Mouse (Mus musculus): Measurements from ENCODE around the gene Hlf. TPM values are rescaled to one million over a fixed set of nuclear protein-coding genes. Genes with fewer than 3 reads are reported as not detected.

Hlf gene
- polyA plus RNA-seq, 1 experiment from 2014 or later = 2.9 TPM

DNA sequence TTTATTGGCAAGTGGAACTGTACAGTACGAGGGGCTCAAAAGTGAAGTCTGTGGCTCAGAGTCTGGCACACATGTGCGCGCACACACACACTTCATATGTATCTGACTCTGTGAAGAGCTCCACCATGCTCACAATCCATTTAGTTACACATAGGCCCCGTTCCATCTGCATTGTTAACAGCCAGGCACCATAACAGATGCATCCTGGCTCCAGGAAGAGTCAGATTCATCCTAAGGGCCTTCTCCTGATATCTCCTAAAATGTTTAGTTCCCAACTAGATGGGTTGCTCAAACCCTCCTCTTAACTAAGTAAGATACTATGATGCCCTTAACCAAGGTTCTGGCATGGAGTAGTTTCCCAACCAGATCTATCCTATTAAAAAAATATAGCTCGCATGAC is 64.5 kb downstream of the Hlf start:
- 88% methylated on average over 5 of the region's 5 CpGs for WGBS
- no peak for ATAC-seq (replicated peaks; ENCODE audit: low FRiP score)
- no peaks in the 10 kb centered on the region for H3K4me1 ChIP-seq
- no peak overlapping the region for H3K4me3 ChIP-seq (replicated peaks)
- no peaks in the 10 kb centered on the region for H3K36me3 ChIP-seq
- no peaks in the 10 kb centered on the region for H3K27me3 ChIP-seq
- H3K9me3 ChIP-seq (replicated peaks) = no peaks in the 10 kb centered on the region
- no peak overlapping the region for H3K4me2 ChIP-seq
- H3K27ac ChIP-seq = no peak overlapping the region
- no peak overlapping the region for H3K9ac ChIP-seq

DNA sequence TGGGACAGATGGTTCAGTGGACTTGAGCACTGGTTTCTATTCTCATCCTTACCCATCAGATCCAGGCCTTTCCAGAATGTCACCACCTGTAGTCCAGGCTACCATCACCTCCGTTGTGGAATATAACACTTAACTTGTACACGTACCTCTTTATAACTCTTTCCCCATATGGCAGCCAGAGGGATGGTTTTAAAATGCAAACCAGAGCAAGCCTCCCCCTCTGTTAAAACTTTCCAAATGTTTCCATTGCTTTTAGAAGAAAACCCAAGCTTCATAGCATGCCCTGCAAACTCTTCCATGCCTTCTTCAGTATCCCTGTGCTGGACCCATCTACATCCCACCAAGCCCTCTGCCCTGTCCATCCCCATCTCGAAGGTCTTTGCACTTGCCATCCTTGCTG is 66.1 kb downstream of the Hlf start:
- H3K9ac ChIP-seq = no peak overlapping the region
- H3K4me2 ChIP-seq = no peak overlapping the region
- 92% methylated on average over 3 of the region's 3 CpGs for WGBS
- no peaks in the 10 kb centered on the region for H3K9me3 ChIP-seq (replicated peaks)
- H3K27ac ChIP-seq = no peak overlapping the region
- ATAC-seq (replicated peaks; ENCODE audit: low FRiP score) = no peak
- H3K4me3 ChIP-seq (replicated peaks) = no peak overlapping the region
- no peaks in the 10 kb centered on the region for H3K36me3 ChIP-seq
- no peaks in the 10 kb centered on the region for H3K27me3 ChIP-seq
- H3K4me1 ChIP-seq = no peaks in the 10 kb centered on the region

DNA sequence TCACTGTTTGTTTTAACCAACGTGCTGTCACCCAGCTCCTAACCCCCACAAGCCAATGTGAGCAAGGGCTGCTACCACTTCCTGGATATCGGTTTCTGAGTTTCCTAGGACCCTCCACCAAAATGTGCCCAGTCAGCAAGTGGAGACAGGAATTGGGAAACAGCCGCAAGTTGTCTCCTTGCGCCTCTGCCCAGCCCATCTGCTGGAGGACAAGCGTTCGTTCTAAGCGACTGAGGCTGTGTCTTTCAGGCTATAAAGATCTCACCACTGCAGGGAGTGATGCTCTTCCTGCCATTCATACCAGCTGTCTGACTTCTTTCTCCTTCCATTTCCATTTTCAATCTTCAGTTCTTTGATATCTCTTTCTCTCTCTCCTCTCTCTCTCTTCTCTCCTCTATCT is 69.8 kb downstream of the Hlf start:
- Histone ChIP-seq H3K4me1 (no peaks in the 10 kb centered on the region), H3K27ac (no peak overlapping the region), H3K27me3 (no peaks in the 10 kb centered on the region), H3K36me3 (no peaks in the 10 kb centered on the region), H3K9ac (no peak overlapping the region), H3K9me3 (replicated peaks) (no peaks in the 10 kb centered on the region), H3K4me3 (replicated peaks) (no peak overlapping the region), H3K4me2 (no peak overlapping the region)
- ATAC-seq (replicated peaks; ENCODE audit: low FRiP score) = no peak
- 34% methylated on average over 7 of the region's 7 CpGs for WGBS

DNA sequence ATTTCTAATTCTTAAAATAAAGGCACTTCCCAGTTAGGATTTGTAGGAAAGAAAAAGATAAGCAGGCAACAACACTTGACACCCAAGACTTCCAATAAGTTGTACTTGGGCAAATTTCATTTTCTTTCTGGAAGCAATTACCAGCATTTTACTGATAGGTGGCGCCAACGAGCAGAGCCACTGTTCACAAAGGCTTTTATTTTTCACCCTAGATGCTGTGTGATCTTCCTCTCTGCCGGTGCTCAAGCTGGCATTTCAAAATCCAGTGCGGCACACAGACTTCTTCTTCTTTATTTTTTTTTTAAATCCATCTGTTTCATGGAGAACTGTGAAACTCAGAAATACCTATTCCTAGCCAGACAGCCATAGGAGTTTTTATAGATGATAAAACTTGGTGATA is 73.2 kb downstream of the Hlf start:
- Histone ChIP-seq H3K36me3 (no peaks in the 10 kb centered on the region), H3K9ac (no peak overlapping the region), H3K4me1 (no peaks in the 10 kb centered on the region), H3K27ac (no peak overlapping the region), H3K4me3 (replicated peaks) (no peak overlapping the region), H3K4me2 (no peak overlapping the region), H3K9me3 (replicated peaks) (no peaks in the 10 kb centered on the region), H3K27me3 (no peaks in the 10 kb centered on the region)
- no peak for ATAC-seq (replicated peaks; ENCODE audit: low FRiP score)
- WGBS = 16% methylated on average over 4 of the region's 4 CpGs

DNA sequence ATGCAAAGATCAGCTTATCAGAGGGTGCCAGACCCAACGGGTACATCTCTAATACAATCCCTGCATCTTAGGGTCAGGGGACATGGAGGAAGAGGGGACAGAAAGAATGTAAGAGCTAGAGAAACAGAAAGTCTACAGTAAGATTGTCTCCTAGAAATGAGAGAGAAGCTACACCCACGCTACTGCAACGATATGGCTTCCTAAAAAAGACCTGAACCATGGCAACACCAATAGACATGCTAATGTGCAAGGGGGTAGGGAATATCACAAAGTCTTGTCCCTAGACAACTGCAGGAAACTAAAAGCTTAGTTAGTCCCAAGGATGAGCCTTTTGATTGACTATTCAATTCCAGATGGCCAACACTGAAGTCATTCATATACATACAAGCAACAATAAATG is 76.1 kb downstream of the Hlf start:
- ATAC-seq (replicated peaks; ENCODE audit: low FRiP score) = no peak
- 89% methylated on average over 3 of the region's 3 CpGs for WGBS

DNA sequence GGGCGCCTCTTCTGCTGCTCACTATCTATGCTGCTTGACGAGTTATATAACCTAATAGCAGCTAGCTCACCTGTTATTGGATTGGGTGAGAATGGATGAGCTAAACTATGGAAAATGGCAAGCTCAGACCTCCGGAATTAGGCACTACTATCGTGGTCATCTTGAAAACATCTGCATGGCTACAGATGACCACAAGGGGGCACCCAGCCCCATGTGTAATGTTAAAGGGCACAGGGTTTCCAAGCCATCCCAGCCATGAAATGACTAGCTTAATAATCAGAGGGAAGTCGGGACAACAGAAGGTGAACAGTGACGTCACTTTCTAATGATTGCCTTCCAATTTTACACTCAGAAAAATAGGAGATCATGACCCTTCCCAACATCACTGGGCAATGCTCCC is 83.7 kb downstream of the Hlf start:
- no peak overlapping the region for H3K9ac ChIP-seq
- no peaks in the 10 kb centered on the region for H3K27me3 ChIP-seq
- no peaks in the 10 kb centered on the region for H3K9me3 ChIP-seq (replicated peaks)
- ATAC-seq (replicated peaks; ENCODE audit: low FRiP score) = no peak
- 56% methylated on average over 6 of the region's 6 CpGs for WGBS
- no peaks in the 10 kb centered on the region for H3K4me1 ChIP-seq
- H3K36me3 ChIP-seq = no peaks in the 10 kb centered on the region
- no peak overlapping the region for H3K4me2 ChIP-seq
- H3K4me3 ChIP-seq (replicated peaks) = no peak overlapping the region
- H3K27ac ChIP-seq = no peak overlapping the region

More for the DNA sequence above, 76.1 kb downstream of the Hlf start:
- Histone ChIP-seq H3K36me3 (no peaks in the 10 kb centered on the region), H3K27ac (no peak overlapping the region), H3K27me3 (no peaks in the 10 kb centered on the region), H3K4me3 (replicated peaks) (no peak overlapping the region), H3K9ac (no peak overlapping the region), H3K9me3 (replicated peaks) (no peaks in the 10 kb centered on the region), H3K4me2 (no peak overlapping the region), H3K4me1 (no peaks in the 10 kb centered on the region)

DNA sequence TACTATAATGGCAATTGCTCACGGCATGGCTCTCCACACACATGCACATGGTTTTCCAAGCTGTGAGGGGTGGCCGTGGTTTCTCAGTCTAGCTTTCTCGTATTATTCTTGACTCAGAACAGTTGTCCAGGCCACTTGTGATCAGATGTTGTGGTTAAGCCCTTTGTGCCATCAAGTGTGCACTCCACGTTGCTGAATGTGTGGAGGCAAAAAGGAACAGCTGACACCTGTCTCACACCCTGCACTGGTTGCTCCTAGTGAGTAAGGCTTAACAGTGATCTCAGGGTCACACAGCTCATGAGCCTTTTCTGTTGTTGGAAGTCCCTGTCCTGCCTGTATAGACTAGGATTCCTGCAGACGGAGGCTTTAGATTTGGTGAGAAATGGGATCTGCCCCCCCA is 84.6 kb downstream of the Hlf start:
- Histone ChIP-seq H3K4me3 (replicated peaks) (no peak overlapping the region), H3K27me3 (no peaks in the 10 kb centered on the region), H3K9me3 (replicated peaks) (no peaks in the 10 kb centered on the region), H3K4me1 (no peaks in the 10 kb centered on the region), H3K27ac (no peak overlapping the region), H3K4me2 (no peak overlapping the region), H3K9ac (no peak overlapping the region), H3K36me3 (no peaks in the 10 kb centered on the region)
- WGBS = 89% methylated on average over 5 of the region's 5 CpGs
- ATAC-seq (replicated peaks; ENCODE audit: low FRiP score) = no peak

DNA sequence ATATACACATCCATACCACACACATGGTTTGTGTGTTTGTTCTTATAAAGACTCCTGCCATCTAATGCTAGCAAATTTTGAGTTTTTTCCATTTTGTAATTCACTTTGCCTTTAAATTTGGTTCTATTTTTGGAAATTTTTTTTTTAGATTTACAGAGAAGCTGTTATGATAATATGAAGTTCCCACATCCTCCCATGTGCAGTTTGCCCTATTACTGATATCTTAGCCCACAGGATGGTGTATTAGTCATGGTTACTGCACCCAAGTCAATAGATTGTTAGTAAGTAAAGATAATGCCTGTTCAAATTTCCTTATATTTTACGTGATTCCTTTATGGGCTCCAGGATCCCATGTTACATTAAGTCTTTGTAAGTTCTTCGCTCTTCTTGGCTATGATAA is 96.1 kb downstream of the Hlf start:
- Histone ChIP-seq H3K27me3 (no peaks in the 10 kb centered on the region), H3K4me3 (replicated peaks) (no peak overlapping the region), H3K27ac (no peak overlapping the region), H3K9me3 (replicated peaks) (no peaks in the 10 kb centered on the region), H3K36me3 (no peaks in the 10 kb centered on the region), H3K9ac (no peak overlapping the region), H3K4me2 (no peak overlapping the region), H3K4me1 (no peaks in the 10 kb centered on the region)
- 95% methylated on average over 2 of the region's 2 CpGs for WGBS
- ATAC-seq (replicated peaks; ENCODE audit: low FRiP score) = no peak

DNA sequence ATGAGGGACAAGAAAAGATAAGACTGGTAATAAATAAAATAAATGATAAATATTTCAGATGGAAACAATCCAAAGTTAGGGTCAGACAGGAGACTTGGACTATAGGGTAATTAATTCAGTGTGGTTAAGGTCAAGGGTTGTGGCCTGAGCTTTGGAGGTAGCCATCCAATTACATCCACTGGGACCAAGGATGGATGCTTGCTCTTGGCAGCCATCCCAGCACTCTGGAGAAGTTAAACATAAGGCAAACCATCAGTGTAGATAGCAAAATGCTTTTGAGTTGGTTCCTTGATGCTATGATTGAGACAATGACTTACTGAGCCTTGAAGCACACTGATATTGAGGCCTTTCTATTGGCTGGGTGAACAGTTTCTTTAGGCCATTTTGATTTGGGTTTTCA is 97.9 kb downstream of the Hlf start:
- no peak overlapping the region for H3K9ac ChIP-seq
- H3K4me2 ChIP-seq = no peak overlapping the region
- H3K9me3 ChIP-seq (replicated peaks) = no peaks in the 10 kb centered on the region
- no peaks in the 10 kb centered on the region for H3K27me3 ChIP-seq
- no peak for ATAC-seq (replicated peaks; ENCODE audit: low FRiP score)
- H3K4me3 ChIP-seq (replicated peaks) = no peak overlapping the region
- H3K27ac ChIP-seq = no peak overlapping the region
- H3K36me3 ChIP-seq = no peaks in the 10 kb centered on the region
- no peaks in the 10 kb centered on the region for H3K4me1 ChIP-seq

DNA sequence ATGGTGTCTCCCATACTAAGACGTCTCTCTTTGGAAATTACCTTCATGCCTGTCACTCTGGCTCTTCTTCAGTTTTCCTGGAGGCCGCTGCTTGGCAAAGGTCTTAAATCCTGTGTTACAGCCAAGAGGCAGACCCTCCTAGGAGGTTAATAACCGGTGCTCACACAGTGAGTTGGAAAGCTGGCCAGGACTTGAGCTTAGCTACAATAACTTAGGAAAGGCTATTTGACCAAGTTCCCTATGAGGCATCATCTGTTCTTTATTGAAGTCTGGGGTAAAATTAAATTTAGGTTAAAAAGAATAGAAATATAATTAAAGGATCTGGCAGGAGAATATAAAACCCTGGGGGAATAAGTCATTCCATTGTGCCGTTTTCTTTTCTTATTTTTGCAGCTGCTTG is 99.5 kb downstream of the Hlf start:
- WGBS = 61% methylated on average over 4 of the region's 4 CpGs

DNA sequence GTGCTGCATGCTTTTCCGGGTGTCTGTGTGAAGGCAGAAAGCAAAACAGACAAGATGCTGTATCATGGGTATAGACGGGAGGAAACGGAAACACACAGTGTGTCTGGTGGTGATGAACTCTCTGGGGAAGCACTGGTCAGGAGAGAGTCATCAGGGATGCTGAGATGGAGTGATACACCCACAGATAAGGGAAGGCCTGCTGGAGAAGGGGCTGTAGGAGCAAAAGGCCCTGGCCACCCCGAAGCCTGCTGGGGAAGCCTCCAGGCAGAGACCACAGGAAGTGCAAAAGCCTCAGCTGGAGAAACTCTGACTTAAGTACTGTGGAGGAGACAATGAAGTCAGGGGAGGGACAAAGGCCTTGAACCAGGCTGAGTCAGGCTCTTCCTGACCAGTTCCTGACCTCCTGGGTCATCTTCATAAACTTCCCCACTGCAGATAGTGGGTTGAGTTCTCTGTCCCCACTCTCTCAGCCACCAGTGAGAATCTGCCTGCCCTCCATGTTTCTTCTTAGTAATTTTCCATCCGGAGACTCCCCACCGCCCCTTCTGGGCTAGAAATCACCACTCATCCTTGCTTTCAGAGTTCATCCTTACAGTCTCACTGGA is 104.0 kb downstream of the Hlf start:
- Histone ChIP-seq H3K27me3 (no peaks in the 10 kb centered on the region), H3K9me3 (replicated peaks) (no peaks in the 10 kb centered on the region), H3K4me1 (no peaks in the 10 kb centered on the region), H3K27ac (no peak overlapping the region), H3K36me3 (no peaks in the 10 kb centered on the region), H3K9ac (no peak overlapping the region), H3K4me2 (no peak overlapping the region), H3K4me3 (replicated peaks) (no peak overlapping the region)
- ATAC-seq (replicated peaks; ENCODE audit: low FRiP score) = no peak
- WGBS = 86% methylated on average over 6 of the region's 6 CpGs

More for the DNA sequence above, 99.5 kb downstream of the Hlf start:
- ATAC-seq (replicated peaks; ENCODE audit: low FRiP score) = no peak
- Histone ChIP-seq H3K27me3 (no peaks in the 10 kb centered on the region), H3K4me1 (no peaks in the 10 kb centered on the region), H3K9ac (no peak overlapping the region), H3K36me3 (no peaks in the 10 kb centered on the region), H3K4me3 (replicated peaks) (no peak overlapping the region), H3K9me3 (replicated peaks) (no peaks in the 10 kb centered on the region), H3K4me2 (no peak overlapping the region), H3K27ac (no peak overlapping the region)
